Mouse (Mus musculus) G1E (cell line): ENCODE data around the gene Gm28308.

ENCODE experiments used
- CTCF ChIP-seq: IDR thresholded peaks from 2 replicates; pipeline ENCODE4 v1.5.1; 2012; ENCODE audit warnings: low read depth, low read length, inconsistent platforms, mixed read lengths
- GATA1 ChIP-seq: IDR thresholded peaks from 2 replicates; pipeline ENCODE4 v1.6.1; 2012; ENCODE audit warnings: borderline replicate concordance, low read length, inconsistent platforms, mixed read lengths
- GATA2 ChIP-seq: IDR thresholded peaks from 2 replicates; pipeline ENCODE4 v1.6.1; 2012; ENCODE audit warnings: low read depth, low read length, inconsistent platforms, borderline replicate concordance
- POLR2AphosphoS5 ChIP-seq: IDR thresholded peaks from 2 replicates; pipeline ENCODE4 v1.6.1; 2012; ENCODE audit warnings: low read depth, low read length, inconsistent platforms; ENCODE audit not compliant: insufficient replicate concordance
- TAL1 ChIP-seq: conservative IDR thresholded peaks from 2 replicates; pipeline ENCODE4 v1.6.1; 2012; ENCODE audit warnings: low read depth, low read length, inconsistent platforms, mixed read lengths

- TF ChIP-seq POLR2AphosphoS5 (no peak), CTCF (no peak), GATA1 (no peak), TAL1 (no peak), GATA2 (no peak)
Measured at GRCm38 (mm10) chr6:52245040-52245756, 32.1 kb upstream of the Gm28308 start.
